Mouse (Mus musculus) embryonic stem cell, embryonic (primary cell): ENCODE data around the gene Olfr472.
"Not testable (repeated sequence)": the region's sequence is repeated elsewhere in the genome, so short reads cannot be mapped to it uniquely, and the experiment has no call there.

Experiments
- CTCF ChIA-PET, 4 experiments: fragments of 300-600 bp in 2 of 4; fragments of 350-600 bp in 2 of 4; sonication (Branson Sonifier 250); formaldehyde crosslinking; loops; one replicate each; lab custom pipeline; 2022; ENCODE audit warnings: inconsistent platforms in 2 of 4; lab: Charles Lee
- POLR2A ChIA-PET, 4 experiments: fragments of 300-600 bp in 2 of 4; fragments of 350-600 bp in 2 of 4; sonication (Branson Sonifier 250); formaldehyde crosslinking; loops; one replicate each; lab custom pipeline; 2022; ENCODE audit warnings: antibody characterized with exemption in 4 of 4, inconsistent platforms in 1 of 4; lab: Charles Lee

Gene Olfr472

GRCm38 (mm10) chr7:107897602-107898001 is at the start of gene Olfr472:
Olfr472 (plus strand) TSS chr7:107897902.
- ChIA-PET CTCF (no interaction called here), POLR2A (no interaction called here)

GRCm38 (mm10) chr7:107930146-107930545 is 32.4 kb downstream of the Olfr472 start, which contains the start of gene Olfr473:
Olfr473 (plus strand) TSS chr7:107930446.
- CTCF ChIA-PET: no interaction called here
- POLR2A ChIA-PET: no interaction called here

GRCm38 (mm10) chr7:107952539-107952938 is 54.8 kb downstream of the Olfr472 start:
- POLR2A ChIA-PET, CTCF ChIA-PET: not testable (repeated sequence)

- ChIA-PET CTCF (no interaction called here), POLR2A (no interaction called here)
Measured at GRCm38 (mm10) chr7:107954343-107954742, 56.6 kb downstream of the Olfr472 start, which contains the start of gene Olfr474. Olfr474 (plus strand) TSS chr7:107954643.
